Mouse (Mus musculus): ENCODE data around the gene Zfp536. TPM values are rescaled to one million over a fixed set of nuclear protein-coding genes. Genes with fewer than 3 reads are reported as not detected.
A peak's percentile ranks its signal among the peaks of the same experiment; 100 is the strongest.

Gene Zfp536
- polyA plus RNA-seq, 1 experiment from 2014 or later, result 3.2 TPM

GRCm38 (mm10) chr7:37634812-37635211, 138.6 kb downstream of the Zfp536 start:
- Histone ChIP-seq H3K9ac (replicated peaks; ENCODE audit: low read depth) (no peak overlapping the region), H3K4me1 (ENCODE audit: insufficient read depth, low read depth, low read length) (no peaks in the 10 kb centered on the region), H3K9me3 (ENCODE audit: low read length) (no peaks in the 10 kb centered on the region), H3K4me3 (ENCODE audit: low read depth, low read length) (no peak overlapping the region), H3K27ac (ENCODE audit: low read length) (no peak overlapping the region), H3K4me2 (replicated peaks; ENCODE audit: low read depth, low read length) (no peak overlapping the region), H3K36me3 (ENCODE audit: insufficient read depth, low read length) (no peaks in the 10 kb centered on the region), H3K27me3 (replicated peaks; ENCODE audit: insufficient read depth, low read length) (no peaks in the 10 kb centered on the region)
- DNase-seq (ENCODE audit: low spot score), result peak; percentile 40
- no peak for ATAC-seq
- TF ChIP-seq CTCF (IDR thresholded peaks at IDR 0.05) (no peak), EP300 (IDR thresholded peaks at IDR 0.05) (no peak)
- WGBS, result 31% methylated on average over 5 of the region's 5 CpGs

- Histone ChIP-seq H3K27ac (ENCODE audit: low read length) (no peak overlapping the region), H3K4me3 (ENCODE audit: low read depth, low read length) (no peak overlapping the region), H3K9ac (replicated peaks; ENCODE audit: low read depth) (no peak overlapping the region), H3K9me3 (ENCODE audit: low read length) (no peaks in the 10 kb centered on the region), H3K27me3 (replicated peaks; ENCODE audit: insufficient read depth, low read length) (no peaks in the 10 kb centered on the region), H3K36me3 (ENCODE audit: insufficient read depth, low read length) (no peaks in the 10 kb centered on the region), H3K4me1 (ENCODE audit: insufficient read depth, low read depth, low read length) (no peaks in the 10 kb centered on the region), H3K4me2 (replicated peaks; ENCODE audit: low read depth, low read length) (no peak overlapping the region)
- TF ChIP-seq EP300 (IDR thresholded peaks at IDR 0.05) (no peak), CTCF (IDR thresholded peaks at IDR 0.05) (no peak)
- no peak for DNase-seq (ENCODE audit: low spot score)
- ATAC-seq, result no peak
- WGBS, result 79% methylated on average over 7 of the region's 7 CpGs
Observed at GRCm38 (mm10) chr7:37630410-37630809, 143.0 kb downstream of the Zfp536 start.

GRCm38 (mm10) chr7:37627897-37628510, 145.4 kb downstream of the Zfp536 start:
- ATAC-seq (no peak), DNase-seq (ENCODE audit: low spot score) (no peak)
- Histone ChIP-seq H3K36me3 (ENCODE audit: insufficient read depth, low read length) (no peaks in the 10 kb centered on the region), H3K9me3 (ENCODE audit: low read length) (no peaks in the 10 kb centered on the region), H3K9ac (replicated peaks; ENCODE audit: low read depth) (no peak overlapping the region), H3K27me3 (replicated peaks; ENCODE audit: insufficient read depth, low read length) (no peaks in the 10 kb centered on the region), H3K27ac (ENCODE audit: low read length) (no peak overlapping the region), H3K4me2 (replicated peaks; ENCODE audit: low read depth, low read length) (no peak overlapping the region), H3K4me1 (ENCODE audit: insufficient read depth, low read depth, low read length) (no peaks in the 10 kb centered on the region), H3K4me3 (ENCODE audit: low read depth, low read length) (no peak overlapping the region)
- WGBS, result 73% methylated on average over 6 of the region's 6 CpGs
- TF ChIP-seq EP300 (IDR thresholded peaks at IDR 0.05) (no peak), CTCF (IDR thresholded peaks at IDR 0.05) (no peak)

- 63% methylated on average over 8 of the region's 8 CpGs for WGBS
- ATAC-seq, result no peak
- TF ChIP-seq EP300 (IDR thresholded peaks at IDR 0.05) (no peak), CTCF (IDR thresholded peaks at IDR 0.05) (no peak)
- H3K4me3 ChIP-seq (ENCODE audit: low read depth, low read length), result no peak overlapping the region
- H3K4me1 ChIP-seq (ENCODE audit: insufficient read depth, low read depth, low read length), result no peaks in the 10 kb centered on the region
- no peak overlapping the region for H3K9ac ChIP-seq (replicated peaks; ENCODE audit: low read depth)
- H3K27me3 ChIP-seq (replicated peaks; ENCODE audit: insufficient read depth, low read length), result no peaks in the 10 kb centered on the region
- no peak overlapping the region for H3K27ac ChIP-seq (ENCODE audit: low read length)
- no peaks in the 10 kb centered on the region for H3K9me3 ChIP-seq (ENCODE audit: low read length)
- no peak overlapping the region for H3K4me2 ChIP-seq (replicated peaks; ENCODE audit: low read depth, low read length)
- no peaks in the 10 kb centered on the region for H3K36me3 ChIP-seq (ENCODE audit: insufficient read depth, low read length)
- no peak for DNase-seq (ENCODE audit: low spot score)
Observed at GRCm38 (mm10) chr7:37625758-37626157, 147.7 kb downstream of the Zfp536 start.

DNA sequence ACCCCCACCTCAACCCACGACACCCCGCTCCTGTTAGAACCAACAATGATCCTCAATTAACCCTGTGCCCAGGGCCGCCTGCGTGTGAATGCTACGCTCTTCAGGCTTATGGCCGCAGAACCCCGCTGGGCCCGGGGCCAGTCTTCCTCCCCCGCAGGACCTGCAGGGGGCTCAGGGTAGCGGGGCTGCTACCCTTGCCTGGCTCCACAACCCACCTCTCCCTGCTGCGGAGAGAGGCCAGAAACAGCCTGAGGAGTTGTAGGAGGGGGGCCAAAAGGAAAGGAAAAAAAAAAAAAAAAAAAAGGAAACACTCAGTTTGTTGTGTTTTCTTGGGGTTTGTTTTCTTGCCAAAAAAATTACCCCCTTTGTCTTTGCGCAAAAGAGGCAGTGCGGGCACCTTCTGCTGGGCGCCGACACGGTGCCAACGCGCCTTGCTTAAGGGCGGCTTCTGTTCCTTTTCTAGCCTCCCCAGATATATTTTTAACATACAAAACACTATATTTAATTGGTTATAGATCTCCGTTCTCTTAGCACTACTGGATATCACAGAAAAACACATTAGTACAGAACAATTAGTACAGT, 148.6 kb downstream of the Zfp536 start:
- 17% methylated on average over 20 of the region's 20 CpGs for WGBS
- H3K9ac ChIP-seq (replicated peaks; ENCODE audit: low read depth), result no peak overlapping the region
- H3K4me2 ChIP-seq (replicated peaks; ENCODE audit: low read depth, low read length), result peak overlapping the region; percentile 76
- no peak overlapping the region for H3K27ac ChIP-seq (ENCODE audit: low read length)
- no peak for DNase-seq (ENCODE audit: low spot score)
- TF ChIP-seq EP300 (IDR thresholded peaks at IDR 0.05) (no peak), CTCF (IDR thresholded peaks at IDR 0.05) (no peak)
- H3K36me3 ChIP-seq (ENCODE audit: insufficient read depth, low read length), result no peaks in the 10 kb centered on the region
- H3K27me3 ChIP-seq (replicated peaks; ENCODE audit: insufficient read depth, low read length), result no peaks in the 10 kb centered on the region
- no peaks in the 10 kb centered on the region for H3K4me1 ChIP-seq (ENCODE audit: insufficient read depth, low read depth, low read length)
- peak overlapping the region; percentile 37 for H3K4me3 ChIP-seq (ENCODE audit: low read depth, low read length)
- no peaks in the 10 kb centered on the region for H3K9me3 ChIP-seq (ENCODE audit: low read length)
- ATAC-seq, result peak; percentile 25; the same call in 1 of the 2 replicates

DNA sequence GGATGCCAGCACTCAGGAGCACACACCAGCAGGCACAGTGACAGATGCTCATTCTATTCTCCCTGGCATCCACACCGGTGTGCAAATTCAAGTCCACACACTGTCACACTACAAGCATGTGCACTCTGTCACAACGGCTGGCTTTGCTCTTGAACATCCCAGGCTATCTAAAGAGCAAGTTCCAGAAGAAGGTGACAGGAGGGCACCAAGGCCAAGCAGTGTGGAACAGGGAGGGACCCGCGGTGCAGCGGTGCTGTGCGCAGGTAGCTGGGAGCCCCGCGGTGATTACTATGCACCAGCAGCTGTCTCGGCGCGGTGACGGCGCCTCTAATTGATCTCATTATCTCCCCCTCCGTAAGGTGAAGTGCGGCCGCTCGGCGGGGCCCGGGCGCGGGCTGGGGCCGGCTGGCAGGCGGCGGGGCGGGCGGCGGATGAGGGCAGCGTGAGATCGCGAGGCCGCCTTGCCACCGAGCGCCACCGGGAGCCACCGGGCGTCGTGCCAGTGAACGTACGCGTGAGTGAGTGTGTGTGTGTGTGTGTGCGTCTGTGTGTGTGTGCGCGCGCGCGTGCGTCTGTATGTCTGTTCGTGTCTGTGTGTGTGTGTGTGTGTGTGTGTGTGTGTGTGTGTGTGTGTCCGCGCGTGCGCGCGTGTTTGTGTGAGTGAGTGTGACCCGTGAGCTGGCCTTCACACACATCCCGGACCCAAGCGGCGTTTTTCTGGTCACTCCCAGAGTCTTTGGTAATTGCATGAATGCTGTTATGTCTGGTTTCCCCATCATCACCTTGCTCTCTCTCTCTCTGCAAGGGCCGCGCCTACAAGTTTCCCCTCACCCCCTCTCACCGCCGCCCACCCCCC, 149.3 kb downstream of the Zfp536 start:
- Histone ChIP-seq H3K27ac (ENCODE audit: low read length) (no peak overlapping the region), H3K4me3 (ENCODE audit: low read depth, low read length) (peak overlapping the region; percentile 37), H3K9ac (replicated peaks; ENCODE audit: low read depth) (no peak overlapping the region; the same call in 1 of the 2 replicates), H3K4me1 (ENCODE audit: insufficient read depth, low read depth, low read length) (no peaks in the 10 kb centered on the region), H3K36me3 (ENCODE audit: insufficient read depth, low read length) (no peaks in the 10 kb centered on the region), H3K9me3 (ENCODE audit: low read length) (no peaks in the 10 kb centered on the region), H3K27me3 (replicated peaks; ENCODE audit: insufficient read depth, low read length) (no peaks in the 10 kb centered on the region), H3K4me2 (replicated peaks; ENCODE audit: low read depth, low read length) (peak overlapping the region; percentile 76)
- peak; percentile 71 for ATAC-seq
- peak; percentile 50 for DNase-seq (ENCODE audit: low spot score)
- WGBS, result 2% methylated on average over 46 of the region's 62 CpGs
- no peak for TF ChIP-seq EP300 (IDR thresholded peaks at IDR 0.05)
- no peak for TF ChIP-seq CTCF (IDR thresholded peaks at IDR 0.05)

Measured in lung, postnatal 0 days (tissue).